Mouse (Mus musculus): ENCODE measurements around the gene Spsb3.

- TF ChIP-seq EP300 (IDR thresholded peaks at IDR 0.05; ENCODE audit: low read depth) (no peak), CTCF (IDR thresholded peaks at IDR 0.05; ENCODE audit: low read depth) (no peak)
Observed at GRCm38 (mm10) chr17:24923246-24923645, 36.8 kb downstream of the Spsb3 start.
